In genomic region chr2:180385967-180386688, GRCm38 (mm10) we compare ENCODE assay signal across 8 mouse cellular contexts. TPM values are rescaled to one million over a fixed set of nuclear protein-coding genes. Genes with fewer than 3 reads are reported as not detected.
DNase-seq lines count a peak whose midpoint lies in the region; ATAC-seq and TF ChIP-seq lines count a peak whose summit lies in the region.

No protein-coding gene starts in this region.

- ATAC-seq in lung, embryonic 14.5 days (ENCODE audit: insufficient read depth): peak; percentile 53; the same call in 1 of the 2 replicates
- ATAC-seq in limb, embryonic 11.5 days (ENCODE audit: insufficient number of reproducible peaks, low FRiP score, low TSS enrichment, low read depth): no peak
- no peak for ATAC-seq in monocyte, adult 5-6 weeks (replicated peaks; ENCODE audit: insufficient number of reproducible peaks, low FRiP score, low TSS enrichment, poor library complexity, severe bottlenecking)

- no peaks in the 10 kb centered on the region for H3K9me3 ChIP-seq in lung, embryonic 14.5 days (ENCODE audit: low read depth, low read length)
- H3K9me3 ChIP-seq in forebrain, embryonic 10.5 days: no peaks in the 10 kb centered on the region
- H3K9me3 ChIP-seq in limb, embryonic 11.5 days (ENCODE audit: control insufficient read depth, low read length): no peaks in the 10 kb centered on the region

- intact Hi-C loops in left cerebral cortex, postnatal 14 days (cut with DNase I): no loop called here

- peak overlapping the region; percentile 42 for H3K4me3 ChIP-seq in lung, embryonic 14.5 days (ENCODE audit: low read depth, low read length)
- peak overlapping the region; percentile 62 for H3K4me3 ChIP-seq in forebrain, embryonic 10.5 days
- H3K4me3 ChIP-seq in limb, embryonic 11.5 days (ENCODE audit: low read depth, low read length): peak overlapping the region; percentile 31
- peak overlapping the region; percentile 45 for H3K4me3 ChIP-seq in small intestine, adult 2 months (ENCODE audit: low read depth, low read length)

- DNase-seq in lung, embryonic 14.5 days: peak; percentile 43
- no peak for DNase-seq in lung, postnatal 36 days
- peak; percentile 29 for DNase-seq in forebrain, embryonic 10.5 days (ENCODE audit: extremely low spot score, low spot score)
- peak; percentile 43 for DNase-seq in limb, embryonic 11.5 days (ENCODE audit: low spot score)
- no peak for DNase-seq in left cerebral cortex, postnatal 14 days (ENCODE audit: low spot score in 2 of 2)
- DNase-seq in layer of hippocampus, adult 9-10 months (ENCODE audit: low spot score): no peak

- no peak for TF ChIP-seq CTCF in lung, embryonic 14.5 days (IDR thresholded peaks at IDR 0.05; ENCODE audit: low read depth)
- no peak for TF ChIP-seq CTCF in small intestine, adult 2 months (IDR thresholded peaks at IDR 0.05; ENCODE audit: extremely low read depth, insufficient read length, insufficient replicate concordance, low read depth, low read length)

- no peaks in the 10 kb centered on the region for H3K4me1 ChIP-seq in lung, embryonic 14.5 days (ENCODE audit: insufficient read depth)
- peaks cover 34% of the 10 kb centered on the region for H3K4me1 ChIP-seq in forebrain, embryonic 10.5 days
- peaks cover 9% of the 10 kb centered on the region; the same call in 1 of the 2 replicates for H3K4me1 ChIP-seq in limb, embryonic 11.5 days (ENCODE audit: control insufficient read depth, insufficient read depth, low read length)
- H3K4me1 ChIP-seq in small intestine, adult 2 months (ENCODE audit: control insufficient read depth, insufficient read depth, insufficient read length, low read length): no peaks in the 10 kb centered on the region

- H3K27me3 ChIP-seq in lung, embryonic 14.5 days (ENCODE audit: insufficient read depth, low read length): peaks cover 52% of the 10 kb centered on the region
- H3K27me3 ChIP-seq in forebrain, embryonic 10.5 days (ENCODE audit: poor library complexity, severe bottlenecking): peaks cover 73% of the 10 kb centered on the region
- H3K27me3 ChIP-seq in limb, embryonic 11.5 days (ENCODE audit: control insufficient read depth, insufficient read depth, low read length): peaks cover 33% of the 10 kb centered on the region
- H3K27me3 ChIP-seq in small intestine, adult 2 months (ENCODE audit: control insufficient read depth, insufficient read depth, low read length): peaks cover 27% of the 10 kb centered on the region

- H3K9ac ChIP-seq in lung, embryonic 14.5 days: peak overlapping the region; percentile 50
- H3K9ac ChIP-seq in limb, embryonic 11.5 days (ENCODE audit: low read length): no peak overlapping the region

- TF ChIP-seq POLR2A in small intestine, adult 2 months (IDR thresholded peaks at IDR 0.05; ENCODE audit: low read depth, low read length): no peak

- H3K27ac ChIP-seq in lung, embryonic 14.5 days (ENCODE audit: low read depth): peak overlapping the region; percentile 50
- H3K27ac ChIP-seq in forebrain, embryonic 10.5 days: peak overlapping the region; percentile 67
- no peak overlapping the region for H3K27ac ChIP-seq in limb, embryonic 11.5 days (replicated peaks; ENCODE audit: low read depth, low read length)
- H3K27ac ChIP-seq in small intestine, adult 2 months (ENCODE audit: insufficient read depth, low read depth, low read length): no peak overlapping the region

- under 1% methylated on average over 35 of the region's 35 CpGs for WGBS in lung, embryonic 14.5 days
- 1% methylated on average over 35 of the region's 35 CpGs for WGBS in forebrain, embryonic 10.5 days
- under 1% methylated on average over 23 of the region's 35 CpGs for WGBS in limb, embryonic 11.5 days
- 1% methylated on average over 35 of the region's 35 CpGs for WGBS in small intestine, adult 2 months

- H3K36me3 ChIP-seq in lung, embryonic 14.5 days (ENCODE audit: insufficient read depth): no peaks in the 10 kb centered on the region
- H3K36me3 ChIP-seq in forebrain, embryonic 10.5 days (replicated peaks): no peaks in the 10 kb centered on the region
- no peaks in the 10 kb centered on the region for H3K36me3 ChIP-seq in limb, embryonic 11.5 days (ENCODE audit: control insufficient read depth, insufficient read depth, low read length)
- H3K36me3 ChIP-seq in small intestine, adult 2 months (ENCODE audit: control insufficient read depth, insufficient read depth, low read length): no peaks in the 10 kb centered on the region

- peak overlapping the region; percentile 77 for H3K4me2 ChIP-seq in lung, embryonic 14.5 days
- peak overlapping the region; percentile 59 for H3K4me2 ChIP-seq in limb, embryonic 11.5 days (ENCODE audit: low read depth, severe bottlenecking)

RNA-seq across cellular contexts. Expression of gene Gata5, which starts 51.6 kb away (rescaled TPM):
- polyA plus RNA-seq in lung, embryonic 14.5 days (2014; fragmentation: Nextera tagmentation; extraction: Ambion mirVana): 37.4 and 42.7 TPM in 2 replicates
- polyA plus RNA-seq in forebrain, embryonic 10.5 days (2016; fragmentation: Nextera tagmentation; extraction: Ambion mirVana): 0.15 TPM in 1 of 2 replicates, not detected in the other
- polyA plus RNA-seq in limb, embryonic 11.5 days (2014; fragmentation: Nextera tagmentation; extraction: Ambion mirVana): 0.13 and 0.29 TPM in 2 replicates
- polyA plus RNA-seq in small intestine, adult 2 months (2012; rRNA removed): 36.0 and 121 TPM in 2 replicates
- total RNA-seq in left cerebral cortex, postnatal 14 days (2021): not detected
- total RNA-seq in monocyte, adult 5-6 weeks (2017): not detected in 3 replicates

Comparison
In these comparisons a context has a peak if more than half of its experiments do, and no peak if none do; other contexts are left out.
1. DNase-seq: peak in lung, embryonic 14.5 days (single experiment), forebrain, embryonic 10.5 days (single experiment) and limb, embryonic 11.5 days (single experiment); none in lung, postnatal 36 days (single experiment), left cerebral cortex, postnatal 14 days (0 of 2) and layer of hippocampus, adult 9-10 months (single experiment).
2. H3K27ac ChIP-seq: peak in lung, embryonic 14.5 days (single experiment) and forebrain, embryonic 10.5 days (single experiment); none in limb, embryonic 11.5 days (single experiment) and small intestine, adult 2 months (single experiment).
3. RNA of gene Gata5, which starts 51.6 kb away (polyA plus RNA-seq): 36.0 to 121 TPM in small intestine, adult 2 months and 37.4 to 42.7 TPM in lung, embryonic 14.5 days; 0.13 to 0.29 TPM in limb, embryonic 11.5 days and 0.15 TPM in forebrain, embryonic 10.5 days; every median in the first group is over 10 times any median in the second.
4. Peak in every context shown above with its lines, with median percentiles within 50 percentile points of each other: H3K4me3 ChIP-seq.